ENCODE assay signal across 24 mouse cellular contexts in genomic region chr10:61798133-61798576, GRCm38 (mm10). TPM values are rescaled to one million over a fixed set of nuclear protein-coding genes. Genes with fewer than 3 reads are reported as not detected.
DNase-seq lines count a peak whose midpoint lies in the region; ATAC-seq lines count a peak whose summit lies in the region.
"Had no signal": no experiment of that assay in that cellular context is flagged by ENCODE, and none has a peak within 500 bp of the region (broad histone marks: within the 10 kb centered on the region; RNA-seq: fewer than 3 reads in every experiment).

No protein-coding gene starts in this region.

- H3K4me2 ChIP-seq in forebrain, embryonic 16.5 days (ENCODE audit: low read length) = no peak overlapping the region; the same call in 1 of the 2 replicates
- no peak overlapping the region for H3K4me2 ChIP-seq in forebrain, embryonic 12.5 days
- H3K4me2 ChIP-seq in lung, embryonic 16.5 days (ENCODE audit: low read depth, low read length) = peak overlapping the region; percentile 14; the same call in 1 of the 2 replicates
- H3K4me2 ChIP-seq: embryonic facial prominence, embryonic 12.5 days; hindbrain, embryonic 12.5 days; limb, embryonic 13.5 days; liver, embryonic 12.5 days had no signal

- H3K36me3 ChIP-seq in forebrain, embryonic 16.5 days (ENCODE audit: control insufficient read depth, insufficient read depth) = no peaks in the 10 kb centered on the region
- H3K36me3 ChIP-seq in forebrain, embryonic 12.5 days (replicated peaks) = no peaks in the 10 kb centered on the region
- no peaks in the 10 kb centered on the region for H3K36me3 ChIP-seq in lung, embryonic 16.5 days (ENCODE audit: control insufficient read depth, insufficient read depth, low read length)
- H3K36me3 ChIP-seq: embryonic facial prominence, embryonic 12.5 days; hindbrain, embryonic 12.5 days; limb, embryonic 13.5 days; liver, embryonic 12.5 days had no signal

- DNase-seq in lung, postnatal 25 days (ENCODE audit: low spot score) = no peak
- DNase-seq in layer of hippocampus, postnatal 25 days (ENCODE audit: extremely low spot score in 1 of 2, low spot score in 1 of 2) = peak; percentile 5 to 21
- no peak for DNase-seq in adrenal gland, adult 8-10 months
- DNase-seq in right cerebral cortex, postnatal 4 days = no peak
- DNase-seq: adrenal gland, postnatal 36 days; cerebellum, adult 11-12 months; cerebellum, postnatal 14 days; gastrocnemius, postnatal 36 days; kidney, postnatal 25 days; midbrain, embryonic 14.5 days; thymus, adult 2 months; thymus, postnatal 4 days had no signal

- H3K27me3 ChIP-seq in forebrain, embryonic 16.5 days (replicated peaks; ENCODE audit: control insufficient read depth, insufficient read depth, low read length) = no peaks in the 10 kb centered on the region
- H3K27me3 ChIP-seq in forebrain, embryonic 12.5 days = no peaks in the 10 kb centered on the region
- no peaks in the 10 kb centered on the region for H3K27me3 ChIP-seq in lung, embryonic 16.5 days (ENCODE audit: control insufficient read depth, insufficient read depth, low read depth, low read length)
- H3K27me3 ChIP-seq: embryonic facial prominence, embryonic 12.5 days; hindbrain, embryonic 12.5 days; liver, embryonic 12.5 days had no signal

- 0 out of 2 replicates have a peak, but pooled peaks cover 4% of the 10 kb centered on the region for H3K4me1 ChIP-seq in forebrain, embryonic 16.5 days (replicated peaks; ENCODE audit: control insufficient read depth, insufficient read depth, low read length)
- H3K4me1 ChIP-seq in forebrain, embryonic 12.5 days = no peaks in the 10 kb centered on the region; the same call in 1 of the 2 replicates
- H3K4me1 ChIP-seq in lung, embryonic 16.5 days (replicated peaks; ENCODE audit: control insufficient read depth, insufficient read depth, low read length) = peaks cover 4% of the 10 kb centered on the region; the same call in 1 of the 2 replicates
- H3K4me1 ChIP-seq: embryonic facial prominence, embryonic 12.5 days; hindbrain, embryonic 12.5 days; liver, embryonic 12.5 days had no signal

- no peak overlapping the region for H3K9ac ChIP-seq in forebrain, embryonic 16.5 days (replicated peaks; ENCODE audit: low read depth, low read length)
- H3K9ac ChIP-seq in forebrain, embryonic 12.5 days = no peak overlapping the region
- H3K9ac ChIP-seq in lung, embryonic 16.5 days (ENCODE audit: low read length) = no peak overlapping the region
- H3K9ac ChIP-seq: embryonic facial prominence, embryonic 12.5 days; hindbrain, embryonic 12.5 days; limb, embryonic 13.5 days; liver, embryonic 12.5 days had no signal

- peak; percentile 77 for ATAC-seq in forebrain, embryonic 16.5 days
- no peak for ATAC-seq in forebrain, embryonic 12.5 days (ENCODE audit: low FRiP score)
- peak; percentile 66 for ATAC-seq in lung, embryonic 16.5 days (ENCODE audit: low read depth)
- ATAC-seq: CD4-positive, CD25-positive, alpha-beta regulatory T cell, adult 4 months; intestine, postnatal 0 days; liver, embryonic 12.5 days had no signal

- WGBS in forebrain, embryonic 16.5 days = 58% methylated on average over 15 of the region's 15 CpGs
- WGBS in forebrain, embryonic 12.5 days = 89% methylated on average over 15 of the region's 15 CpGs
- WGBS in lung, embryonic 16.5 days = 43% methylated on average over 15 of the region's 15 CpGs

- H3K4me3 ChIP-seq in forebrain, embryonic 16.5 days (replicated peaks; ENCODE audit: low read length) = no peak overlapping the region
- no peak overlapping the region for H3K4me3 ChIP-seq in forebrain, embryonic 12.5 days (replicated peaks)
- H3K4me3 ChIP-seq in lung, embryonic 16.5 days (ENCODE audit: low read length) = no peak overlapping the region
- H3K4me3 ChIP-seq: embryonic facial prominence, embryonic 12.5 days; hindbrain, embryonic 12.5 days; limb, embryonic 13.5 days; liver, embryonic 12.5 days had no signal

- peaks cover 5% of the 10 kb centered on the region; the same call in 1 of the 2 replicates for H3K9me3 ChIP-seq in forebrain, embryonic 16.5 days (ENCODE audit: control insufficient read depth, low read length)
- H3K9me3 ChIP-seq in forebrain, embryonic 12.5 days = no peaks in the 10 kb centered on the region
- H3K9me3 ChIP-seq in lung, embryonic 16.5 days (ENCODE audit: control insufficient read depth, low read length) = 0 out of 2 replicates have a peak, but pooled peaks cover 2% of the 10 kb centered on the region
- H3K9me3 ChIP-seq: embryonic facial prominence, embryonic 12.5 days; hindbrain, embryonic 12.5 days; liver, embryonic 12.5 days had no signal

- no peak overlapping the region for H3K27ac ChIP-seq in forebrain, embryonic 16.5 days (ENCODE audit: low read length)
- no peak overlapping the region for H3K27ac ChIP-seq in forebrain, embryonic 12.5 days
- H3K27ac ChIP-seq in lung, embryonic 16.5 days (ENCODE audit: low read length) = no peak overlapping the region
- H3K27ac ChIP-seq: embryonic facial prominence, embryonic 12.5 days; hindbrain, embryonic 12.5 days; limb, embryonic 13.5 days; liver, embryonic 12.5 days; stomach, postnatal 0 days had no signal

RNA-seq across cellular contexts. Expression of gene H2afy2, which starts 14.2 kb away (rescaled TPM):
- 301 and 306 TPM in 2 replicates for polyA plus RNA-seq in forebrain, embryonic 16.5 days (2015; fragmentation: Nextera tagmentation; extraction: Ambion mirVana)
- polyA plus RNA-seq in forebrain, embryonic 12.5 days (2016; fragmentation: Nextera tagmentation; extraction: Ambion mirVana) = 362 and 384 TPM in 2 replicates
- polyA plus RNA-seq in lung, embryonic 16.5 days (2015; fragmentation: Nextera tagmentation; extraction: Ambion mirVana) = 92.2 and 107 TPM in 2 replicates
- 10 to 100 TPM; 15.6 to 17.2 TPM for total RNA-seq in layer of hippocampus, postnatal 25 days (2021)
- 10 to 100 TPM in 2 of 4 experiments, 1 to 10 TPM in 2; 8.5 to 14.8 (median 9.9) TPM for total RNA-seq in adrenal gland, adult 8-10 months (2022)
- total RNA-seq: megakaryocyte-erythroid progenitor cell, adult 5-6 weeks; neutrophil, adult 5-6 weeks had no signal
- polyA plus RNA-seq: CD4-positive, CD25-positive, alpha-beta regulatory T cell, adult 4 months had no signal

Comparison
In these comparisons a context has a peak if more than half of its experiments do, and no peak if none do; other contexts are left out.
1. DNase-seq: peak in layer of hippocampus, postnatal 25 days (2 of 2); none in lung, postnatal 25 days (single experiment), adrenal gland, adult 8-10 months (single experiment) and right cerebral cortex, postnatal 4 days (single experiment).